Mouse (Mus musculus) ES-E14 (cell line): Measurements from ENCODE around the gene Rnase4. TPM values are rescaled to one million over a fixed set of nuclear protein-coding genes. Genes with fewer than 3 reads are reported as not detected.

Source experiments
- DNase-seq: peaks from one replicate; pipeline ENCODE4 v3.0.0-alpha.2; 2013; ENCODE audit warnings: low read depth, low spot score
- H3K27ac ChIP-seq: 2 replicates; pipeline ENCODE4 v1.5.1; 2012; ENCODE audit warnings: low read depth, mild to moderate bottlenecking, low read length, moderate library complexity, mixed read lengths; ENCODE audit not compliant: poor library complexity, insufficient read depth, severe bottlenecking
- H3K36me3 ChIP-seq: 2 replicates; pipeline ENCODE4 v1.6.1; 2012; ENCODE audit warnings: mild to moderate bottlenecking, low read length, moderate library complexity, mixed read lengths; ENCODE audit not compliant: control insufficient read depth, poor library complexity, insufficient read depth, severe bottlenecking
- H3K4me1 ChIP-seq, 2 experiments: fragments of 150-350 bp in 1 of 2; sonication (generic) in 1 of 2; 2 replicates each; pipeline ENCODE4 v1.6.1; 2012; ENCODE audit warnings: low read length in 2 of 2, mild to moderate bottlenecking in 1 of 2, mixed read lengths in 1 of 2; ENCODE audit not compliant: control insufficient read depth in 2 of 2, insufficient read depth in 2 of 2, poor library complexity in 1 of 2
- H3K4me3 ChIP-seq, 2 experiments: fragments of 150-350 bp in 1 of 2; sonication (generic) in 1 of 2; 2 replicates each; pipeline ENCODE4 v1.5.1; 2012; ENCODE audit warnings: low read length in 2 of 2, low read depth in 1 of 2, mild to moderate bottlenecking in 1 of 2, mixed read lengths in 1 of 2; ENCODE audit not compliant: insufficient read depth in 1 of 2, poor library complexity in 1 of 2, severe bottlenecking in 1 of 2
- H3K9ac ChIP-seq: 2 replicates; pipeline ENCODE4 v1.6.1; 2012; ENCODE audit warnings: low read depth, mild to moderate bottlenecking, low read length, mixed read lengths; ENCODE audit not compliant: poor library complexity, insufficient read depth, severe bottlenecking
- H3K9me3 ChIP-seq: fragments of 150-350 bp; sonication (generic); 2 replicates; pipeline ENCODE4 v1.6.1; 2012; ENCODE audit warnings: low read depth, mild to moderate bottlenecking, low read length; ENCODE audit not compliant: control insufficient read depth, insufficient read depth
- CHD2 ChIP-seq: IDR thresholded peaks from 2 replicates; pipeline ENCODE4 v1.6.1; 2014; ENCODE audit warnings: mild to moderate bottlenecking, low read depth, low read length, inconsistent platforms
- HCFC1 ChIP-seq: IDR thresholded peaks from 2 replicates; pipeline ENCODE4 v1.6.1; 2012; ENCODE audit warnings: low read length, inconsistent platforms, borderline replicate concordance; ENCODE audit not compliant: insufficient read depth
- MAFK ChIP-seq: IDR thresholded peaks from 2 replicates; pipeline ENCODE4 v1.6.1; 2014; ENCODE audit warnings: mild to moderate bottlenecking, low read depth, low read length, inconsistent platforms; ENCODE audit not compliant: insufficient read depth
- ZC3H11A ChIP-seq: IDR thresholded peaks from 2 replicates; pipeline ENCODE4 v1.6.1; 2012; ENCODE audit warnings: low read depth, mild to moderate bottlenecking, inconsistent platforms, low read length, borderline replicate concordance
- ZNF384 ChIP-seq: IDR thresholded peaks from 2 replicates; pipeline ENCODE4 v1.6.1; 2012; ENCODE audit warnings: low read depth, low read length, inconsistent platforms
- in situ Hi-C, 2 experiments: fragments of 600-800 bp; cut with MboI; formaldehyde crosslinking; loops; one replicate each; pipeline ENCODE4 v1.15.1; 2025; ENCODE audit warnings: low sequenced_read_pairs in 2 of 2, inconsistent platforms in 1 of 2; ENCODE audit not compliant: unreplicated experiment in 2 of 2
- total RNA-seq: library from RNA; depleted of rRNA; stranded (reverse); fragments of 300-350 nt; gene quantifications from 2 replicates; pipeline ENCODE4 v1.2.3, GENCODE M21; 2012

The Rnase4 gene
- total RNA-seq, 1 experiment = 2.5 TPM

DNA sequence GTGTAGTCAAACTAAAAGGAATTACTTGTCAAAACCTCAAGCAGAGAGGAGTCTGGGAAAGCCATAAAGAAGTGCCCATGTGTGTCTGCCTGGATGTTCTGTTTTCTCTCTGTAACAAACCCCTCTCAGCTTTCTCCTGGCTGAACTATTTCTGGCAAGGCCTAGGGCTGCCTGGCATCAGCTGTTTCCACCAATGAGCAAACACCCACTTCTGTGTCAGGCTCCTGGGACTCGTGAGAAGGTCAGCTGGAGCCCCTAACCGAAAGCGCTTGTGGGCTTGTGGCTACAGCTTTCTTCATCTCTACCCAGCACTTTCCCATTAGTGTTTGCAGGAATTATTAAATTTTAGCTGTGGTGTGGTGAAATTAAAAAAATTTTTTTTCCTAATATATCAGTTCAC lies 21.1 kb downstream of the Rnase4 start:
- Histone ChIP-seq H3K27ac (no peak overlapping the region), H3K4me1 (no peaks in the 10 kb centered on the region), H3K9me3 (no peaks in the 10 kb centered on the region), H3K36me3 (no peaks in the 10 kb centered on the region), H3K4me3 (no peak overlapping the region), H3K9ac (no peak overlapping the region)
- DNase-seq = no peak
- in situ Hi-C loops = no loop called here
- TF ChIP-seq MAFK = no peak
- TF ChIP-seq HCFC1 = no peak

DNA sequence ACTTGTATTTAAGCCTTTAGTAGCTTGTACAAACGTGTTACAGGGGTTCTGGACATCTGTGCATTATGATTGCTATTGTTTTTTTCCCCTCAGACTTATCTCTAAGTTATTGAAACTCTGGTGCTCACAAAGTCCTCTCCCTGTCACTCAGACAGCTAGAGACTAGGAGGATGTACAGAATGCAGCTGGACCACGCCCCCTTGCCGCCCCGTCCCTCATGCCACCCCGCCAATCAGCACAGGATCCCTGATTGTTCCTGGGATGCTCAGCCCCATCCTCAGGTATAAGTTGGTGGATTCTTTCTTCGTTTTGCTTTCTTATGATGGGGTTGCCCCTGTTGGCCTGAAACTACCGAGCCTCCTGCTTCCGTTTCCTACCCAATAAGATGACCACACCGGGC lies 22.6 kb downstream of the Rnase4 start:
- no peak overlapping the region for H3K9ac ChIP-seq
- H3K4me3 ChIP-seq = no peak overlapping the region
- H3K9me3 ChIP-seq = no peaks in the 10 kb centered on the region
- H3K4me1 ChIP-seq = no peaks in the 10 kb centered on the region
- no peaks in the 10 kb centered on the region for H3K36me3 ChIP-seq
- in situ Hi-C loops = no loop called here
- TF ChIP-seq HCFC1 (no peak), ZC3H11A (no peak), ZNF384 (no peak), CHD2 (no peak), MAFK (no peak)
- no peak for DNase-seq
- H3K27ac ChIP-seq = no peak overlapping the region

DNA sequence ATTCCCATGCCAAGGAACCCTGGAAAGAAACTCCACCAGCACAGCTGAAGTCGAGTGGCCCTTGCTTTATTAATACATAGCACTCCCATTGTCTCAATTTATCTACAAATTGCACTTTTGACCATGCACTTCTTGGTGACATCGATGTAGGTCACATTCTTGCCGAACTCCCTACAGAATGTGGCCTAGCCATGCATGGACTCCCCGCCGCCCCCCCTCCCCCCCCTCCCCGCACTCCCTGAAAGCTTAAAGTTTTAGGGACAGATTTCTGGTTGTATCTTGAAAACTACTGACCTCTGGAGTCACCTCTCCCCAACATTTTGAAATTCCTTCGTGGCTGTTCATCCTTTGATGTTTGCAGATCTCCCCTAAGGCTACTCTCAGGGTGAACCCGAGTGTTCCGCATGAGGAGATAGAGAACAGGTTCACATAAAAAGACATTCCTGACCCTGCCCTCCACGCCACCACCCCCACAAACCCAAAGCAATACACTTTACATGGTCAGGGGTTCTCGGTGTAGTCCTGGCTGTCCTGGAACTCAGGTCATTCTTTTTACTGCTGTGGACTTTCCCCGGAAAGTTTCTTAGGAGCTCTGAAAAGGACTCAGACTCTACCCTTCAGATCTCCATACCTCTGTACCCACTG lies 23.2 kb downstream of the Rnase4 start, which contains the start of gene Eddm3b:
TSS of gene Eddm3b (plus strand) at position 511 of the 645 bp plus-strand sequence.
- in situ Hi-C loops = no loop called here
- DNase-seq = no peak
- no peak for TF ChIP-seq CHD2
- no peak for TF ChIP-seq HCFC1
- no peak for TF ChIP-seq ZC3H11A
- no peak for TF ChIP-seq MAFK
- no peak for TF ChIP-seq ZNF384
- H3K9ac ChIP-seq = no peak within 1 kb of the TSS
- H3K9me3 ChIP-seq = no peaks in the 10 kb centered on the region
- no peaks in the 10 kb centered on the region for H3K36me3 ChIP-seq
- no peaks in the 10 kb centered on the region for H3K4me1 ChIP-seq
- no peak within 1 kb of the TSS for H3K27ac ChIP-seq
- no peak within 1 kb of the TSS for H3K4me3 ChIP-seq

DNA sequence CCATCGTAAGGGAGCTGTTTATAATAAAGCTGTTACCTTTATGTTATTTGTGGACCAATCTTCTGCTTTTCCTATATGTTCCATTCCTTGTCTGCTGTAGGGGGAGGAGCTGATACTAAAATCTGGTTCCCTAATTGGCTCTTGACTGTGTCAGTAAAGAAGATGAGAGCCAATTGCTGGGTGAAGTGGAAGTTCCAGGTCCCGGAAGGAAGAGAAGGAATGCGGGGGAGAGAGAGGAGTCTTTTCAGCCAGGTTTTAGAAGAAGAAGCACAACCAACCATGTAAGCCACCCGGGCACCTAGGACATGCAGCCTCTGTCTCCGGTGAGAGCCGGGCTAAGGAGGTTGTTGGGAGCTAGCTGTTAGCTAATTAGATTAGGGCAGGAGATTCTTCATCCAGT lies 34.8 kb downstream of the Rnase4 start:
- peaks cover 0 to 4% of the 10 kb centered on the region in 2 experiments; a peak in 1 of 4 replicates for H3K4me1 ChIP-seq
- no peak overlapping the region for H3K9ac ChIP-seq
- TF ChIP-seq HCFC1 = no peak
- no peak for TF ChIP-seq MAFK
- no peak for TF ChIP-seq ZNF384
- TF ChIP-seq ZC3H11A = no peak
- no peak for TF ChIP-seq CHD2
- H3K27ac ChIP-seq = no peak overlapping the region
- no peak for DNase-seq
- H3K4me3 ChIP-seq = no peak overlapping the region
- H3K36me3 ChIP-seq = no peaks in the 10 kb centered on the region
- H3K9me3 ChIP-seq = no peaks in the 10 kb centered on the region
- in situ Hi-C loops = no loop called here
